Mouse (Mus musculus): Measurements from ENCODE around the gene Oit3. TPM values are rescaled to one million over a fixed set of nuclear protein-coding genes. Genes with fewer than 3 reads are reported as not detected.

The Oit3 gene
- polyA plus RNA-seq (2012; rRNA removed), result 0.13 and 0.14 TPM in 2 replicates

GRCm38 (mm10) chr10:59441735-59442134, at the start of gene Oit3:
Gene Oit3 (minus strand): TSS chr10:59441778.
- TF ChIP-seq CTCF (IDR thresholded peaks at IDR 0.05; ENCODE audit: borderline replicate concordance, insufficient read depth, low read depth, low read length), result no peak
- TF ChIP-seq POLR2A (IDR thresholded peaks at IDR 0.05; ENCODE audit: borderline replicate concordance, insufficient read depth, low read length), result no peak
- Histone ChIP-seq H3K27ac (ENCODE audit: insufficient read depth, low read length) (no peak within 1 kb of the TSS), H3K27me3 (ENCODE audit: control insufficient read depth, insufficient read depth, low read length) (no peaks in the 10 kb centered on the region), H3K4me3 (replicated peaks; ENCODE audit: insufficient read depth, low read depth, low read length) (no peak within 1 kb of the TSS), H3K4me1 (ENCODE audit: control insufficient read depth, insufficient read depth, low read length) (no peaks in the 10 kb centered on the region)
- WGBS, result 90% methylated on average over 11 of the region's 11 CpGs
- DNase-seq, result no peak

- peak; percentile 66 to 77 for DNase-seq
- 29% methylated on average over 8 of the region's 8 CpGs for WGBS
- TF ChIP-seq CTCF (IDR thresholded peaks at IDR 0.05; ENCODE audit: borderline replicate concordance, insufficient read depth, low read depth, low read length), result peak; percentile 82
- TF ChIP-seq POLR2A (IDR thresholded peaks at IDR 0.05; ENCODE audit: borderline replicate concordance, insufficient read depth, low read length), result no peak
- Histone ChIP-seq H3K27ac (ENCODE audit: insufficient read depth, low read length) (no peak overlapping the region), H3K4me3 (replicated peaks; ENCODE audit: insufficient read depth, low read depth, low read length) (no peak overlapping the region), H3K4me1 (ENCODE audit: control insufficient read depth, insufficient read depth, low read length) (peaks cover 4% of the 10 kb centered on the region; the same call in 1 of the 2 replicates), H3K27me3 (ENCODE audit: control insufficient read depth, insufficient read depth, low read length) (no peaks in the 10 kb centered on the region)
Measured at GRCm38 (mm10) chr10:59490920-59491319, 49.3 kb upstream of the Oit3 start.

- peaks cover 5% of the 10 kb centered on the region for H3K4me1 ChIP-seq (ENCODE audit: control insufficient read depth, insufficient read depth, low read length)
- TF ChIP-seq POLR2A (IDR thresholded peaks at IDR 0.05; ENCODE audit: borderline replicate concordance, insufficient read depth, low read length) (no peak), CTCF (IDR thresholded peaks at IDR 0.05; ENCODE audit: borderline replicate concordance, insufficient read depth, low read depth, low read length) (no peak)
- H3K4me3 ChIP-seq (replicated peaks; ENCODE audit: insufficient read depth, low read depth, low read length), result no peak overlapping the region
- no peak overlapping the region for H3K27ac ChIP-seq (ENCODE audit: insufficient read depth, low read length)
- no peaks in the 10 kb centered on the region for H3K27me3 ChIP-seq (ENCODE audit: control insufficient read depth, insufficient read depth, low read length)
- DNase-seq, result no peak
- WGBS, result 53% methylated on average over 1 of the region's 1 CpGs
Measured at GRCm38 (mm10) chr10:59489411-59489810, 47.8 kb upstream of the Oit3 start.

GRCm38 (mm10) chr10:59487351-59487750, 45.8 kb upstream of the Oit3 start:
- WGBS, result 94% methylated on average over 2 of the region's 2 CpGs
- H3K4me3 ChIP-seq (replicated peaks; ENCODE audit: insufficient read depth, low read depth, low read length), result no peak overlapping the region

GRCm38 (mm10) chr10:59484318-59484717, 42.7 kb upstream of the Oit3 start:
- Histone ChIP-seq H3K4me1 (ENCODE audit: control insufficient read depth, insufficient read depth, low read length) (peaks cover 8% of the 10 kb centered on the region), H3K27ac (ENCODE audit: insufficient read depth, low read length) (peak overlapping the region; percentile 40; the same call in 1 of the 2 replicates), H3K27me3 (ENCODE audit: control insufficient read depth, insufficient read depth, low read length) (no peaks in the 10 kb centered on the region), H3K4me3 (replicated peaks; ENCODE audit: insufficient read depth, low read depth, low read length) (no peak overlapping the region)
- DNase-seq, result peak in 1 of 2 experiments; percentile 43
- 47% methylated on average over 6 of the region's 6 CpGs for WGBS
- TF ChIP-seq POLR2A (IDR thresholded peaks at IDR 0.05; ENCODE audit: borderline replicate concordance, insufficient read depth, low read length) (no peak), CTCF (IDR thresholded peaks at IDR 0.05; ENCODE audit: borderline replicate concordance, insufficient read depth, low read depth, low read length) (no peak)

More at GRCm38 (mm10) chr10:59487351-59487750, 45.8 kb upstream of the Oit3 start:
- no peak for DNase-seq
- Histone ChIP-seq H3K27me3 (ENCODE audit: control insufficient read depth, insufficient read depth, low read length) (no peaks in the 10 kb centered on the region), H3K27ac (ENCODE audit: insufficient read depth, low read length) (no peak overlapping the region), H3K4me1 (ENCODE audit: control insufficient read depth, insufficient read depth, low read length) (peaks cover 4% of the 10 kb centered on the region)
- TF ChIP-seq CTCF (IDR thresholded peaks at IDR 0.05; ENCODE audit: borderline replicate concordance, insufficient read depth, low read depth, low read length) (no peak), POLR2A (IDR thresholded peaks at IDR 0.05; ENCODE audit: borderline replicate concordance, insufficient read depth, low read length) (no peak)

- TF ChIP-seq POLR2A (IDR thresholded peaks at IDR 0.05; ENCODE audit: borderline replicate concordance, insufficient read depth, low read length), result no peak
- TF ChIP-seq CTCF (IDR thresholded peaks at IDR 0.05; ENCODE audit: borderline replicate concordance, insufficient read depth, low read depth, low read length), result no peak
- no peak for DNase-seq
- no peaks in the 10 kb centered on the region for H3K27me3 ChIP-seq (ENCODE audit: control insufficient read depth, insufficient read depth, low read length)
- no peak overlapping the region for H3K27ac ChIP-seq (ENCODE audit: insufficient read depth, low read length)
- H3K4me3 ChIP-seq (replicated peaks; ENCODE audit: insufficient read depth, low read depth, low read length), result no peak overlapping the region
- 66% methylated on average over 5 of the region's 5 CpGs for WGBS
- H3K4me1 ChIP-seq (ENCODE audit: control insufficient read depth, insufficient read depth, low read length), result peaks cover 8% of the 10 kb centered on the region
Measured at GRCm38 (mm10) chr10:59481381-59481780, 39.8 kb upstream of the Oit3 start.

- Histone ChIP-seq H3K27ac (ENCODE audit: insufficient read depth, low read length) (no peak overlapping the region), H3K4me3 (replicated peaks; ENCODE audit: insufficient read depth, low read depth, low read length) (no peak overlapping the region), H3K4me1 (ENCODE audit: control insufficient read depth, insufficient read depth, low read length) (peaks cover 8% of the 10 kb centered on the region), H3K27me3 (ENCODE audit: control insufficient read depth, insufficient read depth, low read length) (no peaks in the 10 kb centered on the region)
- DNase-seq, result peak; percentile 77 to 87
- 15% methylated on average over 5 of the region's 5 CpGs for WGBS
- TF ChIP-seq CTCF (IDR thresholded peaks at IDR 0.05; ENCODE audit: borderline replicate concordance, insufficient read depth, low read depth, low read length), result no peak
- no peak for TF ChIP-seq POLR2A (IDR thresholded peaks at IDR 0.05; ENCODE audit: borderline replicate concordance, insufficient read depth, low read length)
Measured at GRCm38 (mm10) chr10:59470451-59470850, 28.9 kb upstream of the Oit3 start.

- 86% methylated on average over 12 of the region's 12 CpGs for WGBS
- peak in 1 of 2 experiments; percentile 8 for DNase-seq
- Histone ChIP-seq H3K27ac (ENCODE audit: insufficient read depth, low read length) (no peak overlapping the region), H3K4me1 (ENCODE audit: control insufficient read depth, insufficient read depth, low read length) (peaks cover 8% of the 10 kb centered on the region), H3K4me3 (replicated peaks; ENCODE audit: insufficient read depth, low read depth, low read length) (no peak overlapping the region), H3K27me3 (ENCODE audit: control insufficient read depth, insufficient read depth, low read length) (no peaks in the 10 kb centered on the region)
- TF ChIP-seq CTCF (IDR thresholded peaks at IDR 0.05; ENCODE audit: borderline replicate concordance, insufficient read depth, low read depth, low read length) (no peak), POLR2A (IDR thresholded peaks at IDR 0.05; ENCODE audit: borderline replicate concordance, insufficient read depth, low read length) (no peak)
Measured at GRCm38 (mm10) chr10:59467297-59467696, 25.7 kb upstream of the Oit3 start.
